Mouse (Mus musculus) neutrophil, adult 83 days (primary cell): ENCODE results near the gene Slc5a4b. TPM values are rescaled to one million over a fixed set of nuclear protein-coding genes. Genes with fewer than 3 reads are reported as not detected.

Experiments used
- total RNA-seq, 2 experiments: library from RNA; stranded (reverse); gene quantifications; one replicate each; pipeline ENCODE4 v1.2.4; 2023

The Slc5a4b gene
- not detected for total RNA-seq

GRCm38 (mm10) chr10:76110861-76111260 lies at the start of gene Slc5a4b:
Gene Slc5a4b (minus strand): TSS chr10:76110961.

GRCm38 (mm10) chr10:76147278-76147677 lies 36.5 kb upstream of the Slc5a4b start, which contains the start of gene Slc5a4a:
Gene Slc5a4a (plus strand): TSS chr10:76147451.

DNA sequence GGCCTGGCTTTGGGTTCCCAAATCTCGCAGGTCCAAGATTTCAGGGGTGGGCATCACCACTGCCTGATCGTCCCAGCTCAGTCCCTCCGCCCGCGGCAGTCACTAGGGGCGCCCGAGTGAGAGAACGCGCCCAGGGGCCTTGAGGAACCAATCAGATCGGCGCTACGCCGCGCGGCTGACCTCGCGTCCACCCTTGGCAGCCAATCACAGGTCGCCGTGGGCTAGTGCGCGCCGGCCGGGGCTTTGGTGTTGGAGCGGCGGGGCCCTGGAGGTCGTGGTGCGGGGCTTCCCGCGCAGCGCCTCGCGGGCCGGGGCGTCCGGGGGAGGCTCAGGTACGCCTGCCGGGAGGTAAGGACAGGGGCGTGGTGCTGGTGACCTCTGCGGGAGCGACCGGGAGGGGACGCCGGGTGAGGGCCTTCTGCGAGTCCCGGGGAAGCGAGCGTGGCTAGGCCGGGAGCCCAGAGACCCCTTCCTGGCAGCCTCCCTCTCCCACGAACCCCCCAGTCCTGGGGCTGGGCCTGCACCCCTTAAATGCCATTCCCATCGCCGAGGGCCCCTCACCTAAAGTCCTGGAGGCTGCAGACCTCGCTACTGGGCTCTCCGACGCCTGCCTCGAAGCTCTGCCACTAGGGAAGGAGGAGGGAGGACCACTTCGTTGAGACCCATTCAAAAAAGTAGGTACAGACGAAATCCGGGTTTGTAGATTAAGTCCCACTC lies 78.2 kb downstream of the Slc5a4b start, which contains the start of gene Zfp280b:
Gene Zfp280b (plus strand): TSS at position 249 of the 717 bp plus-strand sequence.

Other genes with a start within 250 kb of the Slc5a4b start
- 1 to 10 TPM; 1.2 to 1.8 TPM for gene Derl3, start 217.5 kb downstream of the Slc5a4b start, total RNA-seq
- gene Smarcb1, start 189.3 kb downstream of the Slc5a4b start, total RNA-seq, result 10 to 100 TPM; 37.4 to 38.3 TPM
- gene Chchd10, start 177.8 kb downstream of the Slc5a4b start, total RNA-seq, result 10 to 100 TPM in 1 of 2 experiments, 1 to 10 TPM in 1; 8.0 to 10.3 TPM
- gene Mmp11, start 174.5 kb downstream of the Slc5a4b start, total RNA-seq, result under 1 TPM in 1 of 2 experiments, not detected in 1; 0.20 TPM
- 1 to 10 TPM; 1.0 to 1.6 TPM for gene Gm867, start 170.3 kb downstream of the Slc5a4b start, total RNA-seq
- gene Vpreb3, start 167.9 kb downstream of the Slc5a4b start, total RNA-seq, result 1 to 10 TPM; 2.6 to 3.6 TPM
- under 1 TPM in 1 of 2 experiments, not detected in 1; 0.13 TPM for gene Gm5134, start 156.4 kb downstream of the Slc5a4b start, total RNA-seq
- gene Zfp280b, start 78.3 kb downstream of the Slc5a4b start, total RNA-seq, result 1 to 10 TPM; 3.3 to 5.6 TPM
- gene Slc5a4a, start 36.5 kb upstream of the Slc5a4b start, total RNA-seq, result not detected
- gene Prmt2, start 126.9 kb upstream of the Slc5a4b start, total RNA-seq, result 1 to 10 TPM; 1.3 to 1.6 TPM
- gene S100b, start 142.9 kb upstream of the Slc5a4b start, total RNA-seq, result not detected
- 1 to 10 TPM; 5.8 to 5.9 TPM for gene Dip2a, start 234.3 kb upstream of the Slc5a4b start, total RNA-seq